Mouse (Mus musculus): ENCODE results near the gene Vcpkmt. TPM values are rescaled to one million over a fixed set of nuclear protein-coding genes. Genes with fewer than 3 reads are reported as not detected.

The Vcpkmt gene
- polyA plus RNA-seq, 1 experiment from 2014 or later: 17.8 TPM

GRCm38 (mm10) chr12:69533237-69533636 is 49.6 kb downstream of the Vcpkmt start:
- no peak for DNase-seq (ENCODE audit: low spot score, missing footprints)
- Histone ChIP-seq H3K4me3 (ENCODE audit: low read depth, low read length) (no peak overlapping the region), H3K4me2 (no peak overlapping the region), H3K9me3 (ENCODE audit: control insufficient read depth, low read length) (no peaks in the 10 kb centered on the region), H3K4me1 (ENCODE audit: control insufficient read depth, insufficient read depth, low read length) (peaks cover 6% of the 10 kb centered on the region; the same call in 1 of the 2 replicates), H3K36me3 (ENCODE audit: control insufficient read depth, insufficient read depth, low read length) (no peaks in the 10 kb centered on the region), H3K27ac (ENCODE audit: low read depth, low read length) (no peak overlapping the region), H3K27me3 (ENCODE audit: control insufficient read depth, insufficient read depth, low read length) (no peaks in the 10 kb centered on the region), H3K9ac (ENCODE audit: low read length) (no peak overlapping the region)
- 86% methylated on average over 5 of the region's 5 CpGs for WGBS
- ATAC-seq (ENCODE audit: low FRiP score): no peak

- no peak overlapping the region for H3K9ac ChIP-seq (ENCODE audit: low read length)
- ATAC-seq (ENCODE audit: low FRiP score) (no peak), DNase-seq (ENCODE audit: low spot score, missing footprints) (no peak)
- H3K4me1 ChIP-seq (ENCODE audit: control insufficient read depth, insufficient read depth, low read length): peaks cover 6% of the 10 kb centered on the region; the same call in 1 of the 2 replicates
- no peaks in the 10 kb centered on the region for H3K36me3 ChIP-seq (ENCODE audit: control insufficient read depth, insufficient read depth, low read length)
- no peak overlapping the region for H3K4me3 ChIP-seq (ENCODE audit: low read depth, low read length)
- H3K9me3 ChIP-seq (ENCODE audit: control insufficient read depth, low read length): no peaks in the 10 kb centered on the region
- H3K27me3 ChIP-seq (ENCODE audit: control insufficient read depth, insufficient read depth, low read length): no peaks in the 10 kb centered on the region
- H3K27ac ChIP-seq (ENCODE audit: low read depth, low read length): no peak overlapping the region
- H3K4me2 ChIP-seq: no peak overlapping the region
- WGBS: 82% methylated on average over 3 of the region's 3 CpGs
These were observed 50.3 kb downstream of the Vcpkmt start for GRCm38 (mm10) chr12:69532530-69532929.

- no peak for DNase-seq (ENCODE audit: low spot score, missing footprints)
- WGBS: 83% methylated on average over 4 of the region's 4 CpGs
- H3K27me3 ChIP-seq (ENCODE audit: control insufficient read depth, insufficient read depth, low read length): no peaks in the 10 kb centered on the region
- ATAC-seq (ENCODE audit: low FRiP score): no peak
- no peak overlapping the region for H3K27ac ChIP-seq (ENCODE audit: low read depth, low read length)
- no peaks in the 10 kb centered on the region for H3K9me3 ChIP-seq (ENCODE audit: control insufficient read depth, low read length)
- H3K4me3 ChIP-seq (ENCODE audit: low read depth, low read length): no peak overlapping the region
- H3K9ac ChIP-seq (ENCODE audit: low read length): no peak overlapping the region
- no peaks in the 10 kb centered on the region for H3K36me3 ChIP-seq (ENCODE audit: control insufficient read depth, insufficient read depth, low read length)
- H3K4me2 ChIP-seq: no peak overlapping the region
- peaks cover 3% of the 10 kb centered on the region; the same call in 1 of the 2 replicates for H3K4me1 ChIP-seq (ENCODE audit: control insufficient read depth, insufficient read depth, low read length)
These were observed 50.7 kb downstream of the Vcpkmt start for GRCm38 (mm10) chr12:69532091-69532490.

GRCm38 (mm10) chr12:69529694-69530403 is 53.0 kb downstream of the Vcpkmt start:
- no peak overlapping the region for H3K9ac ChIP-seq (ENCODE audit: low read length)
- no peak overlapping the region for H3K27ac ChIP-seq (ENCODE audit: low read depth, low read length)
- H3K4me1 ChIP-seq (ENCODE audit: control insufficient read depth, insufficient read depth, low read length): no peaks in the 10 kb centered on the region
- DNase-seq (ENCODE audit: low spot score, missing footprints) (peak; percentile 44), ATAC-seq (ENCODE audit: low FRiP score) (no peak)
- no peaks in the 10 kb centered on the region for H3K27me3 ChIP-seq (ENCODE audit: control insufficient read depth, insufficient read depth, low read length)
- WGBS: 91% methylated on average over 13 of the region's 13 CpGs
- no peak overlapping the region for H3K4me3 ChIP-seq (ENCODE audit: low read depth, low read length)
- no peaks in the 10 kb centered on the region for H3K9me3 ChIP-seq (ENCODE audit: control insufficient read depth, low read length)
- H3K36me3 ChIP-seq (ENCODE audit: control insufficient read depth, insufficient read depth, low read length): no peaks in the 10 kb centered on the region
- H3K4me2 ChIP-seq: no peak overlapping the region

- Histone ChIP-seq H3K9me3 (ENCODE audit: control insufficient read depth, low read length) (no peaks in the 10 kb centered on the region), H3K27ac (ENCODE audit: low read depth, low read length) (no peak overlapping the region), H3K9ac (ENCODE audit: low read length) (no peak overlapping the region), H3K4me3 (ENCODE audit: low read depth, low read length) (no peak overlapping the region), H3K36me3 (ENCODE audit: control insufficient read depth, insufficient read depth, low read length) (no peaks in the 10 kb centered on the region), H3K4me1 (ENCODE audit: control insufficient read depth, insufficient read depth, low read length) (no peaks in the 10 kb centered on the region), H3K4me2 (no peak overlapping the region), H3K27me3 (ENCODE audit: control insufficient read depth, insufficient read depth, low read length) (no peaks in the 10 kb centered on the region)
- ATAC-seq (ENCODE audit: low FRiP score): no peak
- WGBS: 91% methylated on average over 8 of the region's 8 CpGs
- peak; percentile 26 for DNase-seq (ENCODE audit: low spot score, missing footprints)
These were observed 54.4 kb downstream of the Vcpkmt start for GRCm38 (mm10) chr12:69528275-69529032.

Small RNA genes within 50 kb of the gene (microRNA-seq; reads per million reads assigned to microRNA genes)
- gene Gm23018: not detected

Other genes with a start within 250 kb of the Vcpkmt start
- gene Nemf, start 225.9 kb downstream of the Vcpkmt start, polyA plus RNA-seq (2014; fragmentation: Nextera tagmentation; extraction: Ambion mirVana): 89.5 and 96.0 TPM in 2 replicates
- 47.7 and 48.6 TPM in 2 replicates for gene Arf6, start 210.9 kb downstream of the Vcpkmt start, polyA plus RNA-seq (2014; fragmentation: Nextera tagmentation; extraction: Ambion mirVana)
- 1.4 and 1.6 TPM in 2 replicates for gene Gm9887, start 210.6 kb downstream of the Vcpkmt start, polyA plus RNA-seq (2014; fragmentation: Nextera tagmentation; extraction: Ambion mirVana)
- 10.5 and 12.0 TPM in 2 replicates for gene Sos2, start 98.8 kb upstream of the Vcpkmt start, polyA plus RNA-seq (2014; fragmentation: Nextera tagmentation; extraction: Ambion mirVana)
- 9.7 and 13.6 TPM in 2 replicates for gene L2hgdh, start 141.8 kb upstream of the Vcpkmt start, polyA plus RNA-seq (2014; fragmentation: Nextera tagmentation; extraction: Ambion mirVana)
- 18.0 and 19.3 TPM in 2 replicates for gene Atp5s, start 141.9 kb upstream of the Vcpkmt start, polyA plus RNA-seq (2014; fragmentation: Nextera tagmentation; extraction: Ambion mirVana)
- 0.50 and 0.64 TPM in 2 replicates for gene Cdkl1, start 208.2 kb upstream of the Vcpkmt start, polyA plus RNA-seq (2014; fragmentation: Nextera tagmentation; extraction: Ambion mirVana)

Measured in midbrain, embryonic 11.5 days (tissue).